7 mouse cellular contexts compared by ENCODE assay signal in the genomic region with DNA sequence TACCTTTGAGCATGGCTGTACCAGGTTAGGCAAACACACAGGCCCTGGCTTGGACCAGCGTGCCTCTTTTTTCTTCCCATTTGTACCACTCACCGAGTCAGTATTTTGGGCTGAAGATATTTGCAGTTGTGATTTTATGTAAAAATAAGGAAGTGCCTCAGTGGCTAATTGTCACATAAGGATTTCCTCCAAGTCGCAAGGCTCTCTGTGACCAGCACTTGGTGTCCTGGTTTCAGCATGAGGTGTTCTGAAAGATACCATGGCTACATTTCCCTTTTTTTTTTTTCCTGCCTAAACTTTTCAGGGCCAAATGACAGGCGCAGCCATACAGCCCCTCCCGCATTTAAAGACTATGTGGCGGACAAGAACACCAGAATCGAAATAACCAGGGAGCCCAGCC. TPM values are rescaled to one million over a fixed set of nuclear protein-coding genes. Genes with fewer than 3 reads are reported as not detected.
DNase-seq lines count a peak whose midpoint lies in the region; ATAC-seq and TF ChIP-seq lines count a peak whose summit lies in the region.

No protein-coding gene starts in this region.

- TF ChIP-seq RAD21 in MEL (IDR thresholded peaks at IDR 0.05; ENCODE audit: low read depth, low read length): no peak

- H3K4me2 ChIP-seq in embryonic facial prominence, embryonic 11.5 days (ENCODE audit: low read depth, low read length): peak overlapping the region; percentile 96
- H3K4me2 ChIP-seq in hindbrain, embryonic 16.5 days (ENCODE audit: low read length): peak overlapping the region; percentile 95

- DNase-seq in MEL (ENCODE audit: low read depth, low spot score): no peak
- DNase-seq in embryonic facial prominence, embryonic 11.5 days (ENCODE audit: low spot score): no peak
- no peak for DNase-seq in midbrain, embryonic 10.5 days (ENCODE audit: low spot score)
- no peak for DNase-seq in layer of hippocampus, postnatal 25 days (ENCODE audit: extremely low spot score in 1 of 2, low spot score in 1 of 2)
- DNase-seq in thymus, adult 18-20 months: no peak
- no peak for DNase-seq in heart, postnatal 25 days (ENCODE audit: low spot score)

- peaks cover 0 to 6% of the 10 kb centered on the region in 2 experiments; a peak in 3 of 4 replicates for H3K27me3 ChIP-seq in MEL (ENCODE audit: control insufficient read depth in 1 of 2, insufficient read depth in 2 of 2, low read length in 2 of 2)
- no peaks in the 10 kb centered on the region for H3K27me3 ChIP-seq in embryonic facial prominence, embryonic 11.5 days (ENCODE audit: control insufficient read depth, insufficient read depth, low read length)
- no peaks in the 10 kb centered on the region for H3K27me3 ChIP-seq in hindbrain, embryonic 16.5 days (replicated peaks; ENCODE audit: control insufficient read depth, insufficient read depth, low read length)
- H3K27me3 ChIP-seq in midbrain, embryonic 10.5 days (ENCODE audit: low read depth, poor library complexity, severe bottlenecking): peaks cover 17% of the 10 kb centered on the region

- TF ChIP-seq CTCF in MEL (IDR thresholded peaks at IDR 0.05 in 2 of 3, conservative IDR thresholded peaks at IDR 0.05 in 1 of 3; ENCODE audit: control insufficient read depth in 1 of 3, insufficient read depth in 1 of 3, low read depth in 2 of 3, low read length in 3 of 3, poor library complexity in 1 of 3, severe bottlenecking in 1 of 3): no peak

- intact Hi-C loops in heart, postnatal 25 days (cut with DNase I): loop anchor here (5.0 kb wide), 1 partner anchor 217 kb away; no protein-coding TSS in a partner anchor

- H3K9ac ChIP-seq in MEL (ENCODE audit: control insufficient read depth, low read depth, low read length, poor library complexity, severe bottlenecking): no peak overlapping the region
- H3K9ac ChIP-seq in embryonic facial prominence, embryonic 11.5 days (replicated peaks; ENCODE audit: low read length): 0 out of 2 replicates have a peak overlapping the region, but pooled peaks have one; percentile 83
- peak overlapping the region; percentile 27; the same call in 1 of the 2 replicates for H3K9ac ChIP-seq in hindbrain, embryonic 16.5 days (ENCODE audit: low read depth, low read length)

- H3K36me3 ChIP-seq in MEL (ENCODE audit: control insufficient read depth in 1 of 2, insufficient read depth in 2 of 2, low read length in 2 of 2): no peaks in the 10 kb centered on the region
- H3K36me3 ChIP-seq in embryonic facial prominence, embryonic 11.5 days (replicated peaks; ENCODE audit: control insufficient read depth, insufficient read depth, low read depth, low read length): no peaks in the 10 kb centered on the region
- H3K36me3 ChIP-seq in hindbrain, embryonic 16.5 days (ENCODE audit: control insufficient read depth, insufficient read depth, low read length): no peaks in the 10 kb centered on the region
- H3K36me3 ChIP-seq in midbrain, embryonic 10.5 days: no peaks in the 10 kb centered on the region

- no peak for TF ChIP-seq POLR2A in MEL (IDR thresholded peaks at IDR 0.05; ENCODE audit: control insufficient read depth in 1 of 2, insufficient read depth in 1 of 2, low read depth in 1 of 2, low read length in 2 of 2, poor library complexity in 1 of 2)

- 61% methylated on average over 7 of the region's 7 CpGs for WGBS in embryonic facial prominence, embryonic 11.5 days
- WGBS in hindbrain, embryonic 16.5 days: 63% methylated on average over 7 of the region's 7 CpGs
- WGBS in midbrain, embryonic 10.5 days: 66% methylated on average over 7 of the region's 7 CpGs

- no peak overlapping the region for H3K27ac ChIP-seq in MEL (ENCODE audit: control insufficient read depth, low read depth, low read length)
- H3K27ac ChIP-seq in embryonic facial prominence, embryonic 11.5 days (replicated peaks; ENCODE audit: low read depth, low read length): no peak overlapping the region
- peak overlapping the region; percentile 85; the same call in 1 of the 2 replicates for H3K27ac ChIP-seq in hindbrain, embryonic 16.5 days (ENCODE audit: low read depth, low read length)
- no peak overlapping the region for H3K27ac ChIP-seq in midbrain, embryonic 10.5 days (replicated peaks)

- no peak for TF ChIP-seq EP300 in MEL (IDR thresholded peaks at IDR 0.05; ENCODE audit: low read depth in 1 of 2, low read length in 2 of 2)

- H3K9me3 ChIP-seq in MEL (replicated peaks; ENCODE audit: insufficient read depth, low read length): no peaks in the 10 kb centered on the region
- H3K9me3 ChIP-seq in embryonic facial prominence, embryonic 11.5 days (replicated peaks; ENCODE audit: control insufficient read depth, low read length): no peaks in the 10 kb centered on the region
- no peaks in the 10 kb centered on the region for H3K9me3 ChIP-seq in hindbrain, embryonic 16.5 days (ENCODE audit: control insufficient read depth, low read length)
- no peaks in the 10 kb centered on the region for H3K9me3 ChIP-seq in midbrain, embryonic 10.5 days (replicated peaks)

- no peaks in the 10 kb centered on the region for H3K79me2 ChIP-seq in MEL (ENCODE audit: control insufficient read depth, insufficient read depth, low read length, poor library complexity)

- H3K4me1 ChIP-seq in MEL (ENCODE audit: control insufficient read depth in 1 of 2, insufficient read depth in 2 of 2, low read length in 2 of 2): no peaks in the 10 kb centered on the region
- H3K4me1 ChIP-seq in embryonic facial prominence, embryonic 11.5 days (ENCODE audit: control insufficient read depth, insufficient read depth, low read length): no peaks in the 10 kb centered on the region
- peaks cover 9% of the 10 kb centered on the region for H3K4me1 ChIP-seq in hindbrain, embryonic 16.5 days (ENCODE audit: control insufficient read depth, insufficient read depth, low read depth, low read length)
- H3K4me1 ChIP-seq in midbrain, embryonic 10.5 days: peaks cover 14% of the 10 kb centered on the region

- H3K4me3 ChIP-seq in MEL (ENCODE audit: control insufficient read depth in 1 of 2, insufficient read depth in 1 of 2, low read depth in 2 of 2, low read length in 2 of 2): no peak overlapping the region
- no peak overlapping the region for H3K4me3 ChIP-seq in embryonic facial prominence, embryonic 11.5 days (ENCODE audit: low read depth, low read length)
- H3K4me3 ChIP-seq in hindbrain, embryonic 16.5 days (ENCODE audit: low read length): peak overlapping the region; percentile 58
- H3K4me3 ChIP-seq in midbrain, embryonic 10.5 days: 0 out of 2 replicates have a peak overlapping the region, but pooled peaks have one; percentile 70

- ATAC-seq in embryonic facial prominence, embryonic 11.5 days (replicated peaks; ENCODE audit: insufficient number of reproducible peaks, low FRiP score, low TSS enrichment, low read depth): no peak
- no peak for ATAC-seq in hindbrain, embryonic 16.5 days

TF ChIP-seq in MEL, 35 proteins besides CTCF, POLR2A, EP300 and RAD21:
- TF ChIP-seq RCOR1 (IDR thresholded peaks at IDR 0.05; ENCODE audit: low read depth, low read length): no peak
- no peak for TF ChIP-seq GATA1 (IDR thresholded peaks at IDR 0.05; ENCODE audit: low read depth, low read length)
- 0 out of 2 replicates have a peak, but pooled peaks have one; percentile 27 for TF ChIP-seq ZNF384 (IDR thresholded peaks at IDR 0.05; ENCODE audit: low read depth, low read length)
- no peak for TF ChIP-seq USF2 (IDR thresholded peaks at IDR 0.05; ENCODE audit: borderline replicate concordance in 1 of 2, insufficient read depth in 1 of 2, low read depth in 1 of 2, low read length in 2 of 2)
TF ChIP-seq in MEL: peak in this region for 1.

RNA-seq across cellular contexts. Expression of gene Rpgrip1, which starts 9.7 kb away (rescaled TPM):
- 3.7 and 4.8 TPM in 2 replicates for total RNA-seq in MEL (2012; rRNA removed)
- 10 to 100 TPM in 1 of 2 experiments, not detected in 1; 36.0 TPM for polyA plus RNA-seq in MEL (2012; ENCODE audit: insufficient read depth in 1 of 2, insufficient read length in 2 of 2, low read depth in 1 of 2, low replicate concordance in 2 of 2, missing spikeins in 1 of 2)
- polyA plus RNA-seq in embryonic facial prominence, embryonic 11.5 days (2014; fragmentation: Nextera tagmentation; extraction: Ambion mirVana): 86.1 and 97.9 TPM in 2 replicates
- 36.2 and 45.4 TPM in 2 replicates for polyA plus RNA-seq in hindbrain, embryonic 16.5 days (2015; fragmentation: Nextera tagmentation; extraction: Ambion mirVana)
- polyA plus RNA-seq in midbrain, embryonic 10.5 days (2016; fragmentation: Nextera tagmentation; extraction: Ambion mirVana): 106 TPM in 2 replicates
- 1 to 10 TPM in 1 of 2 experiments, under 1 TPM in 1; 0.84 to 1.9 TPM for total RNA-seq in layer of hippocampus, postnatal 25 days (2021)
- total RNA-seq in heart, postnatal 25 days (2021): not detected

RNA-seq across cellular contexts. Expression of gene Hnrnpc, which starts 16.3 kb away (rescaled TPM):
- 272 and 346 TPM in 2 replicates for total RNA-seq in MEL (2012; rRNA removed)
- polyA plus RNA-seq in MEL (2012; ENCODE audit: insufficient read depth in 1 of 2, insufficient read length in 2 of 2, low read depth in 1 of 2, low replicate concordance in 2 of 2, missing spikeins in 1 of 2): 1,000 to 10,000 TPM in 1 of 2 experiments, 100 to 1,000 TPM in 1; 626 to 3,096 TPM
- polyA plus RNA-seq in embryonic facial prominence, embryonic 11.5 days (2014; fragmentation: Nextera tagmentation; extraction: Ambion mirVana): 1,003 and 1,066 TPM in 2 replicates
- polyA plus RNA-seq in hindbrain, embryonic 16.5 days (2015; fragmentation: Nextera tagmentation; extraction: Ambion mirVana): 414 and 445 TPM in 2 replicates
- polyA plus RNA-seq in midbrain, embryonic 10.5 days (2016; fragmentation: Nextera tagmentation; extraction: Ambion mirVana): 876 and 930 TPM in 2 replicates
- total RNA-seq in layer of hippocampus, postnatal 25 days (2021): 100 to 1,000 TPM; 253 to 273 TPM
- total RNA-seq in heart, postnatal 25 days (2021): 100 to 1,000 TPM; 132 to 147 TPM

Comparison
In these comparisons a context has a peak if more than half of its experiments do, and no peak if none do; other contexts are left out.
1. H3K4me3 ChIP-seq: peak in hindbrain, embryonic 16.5 days (single experiment) and midbrain, embryonic 10.5 days (single experiment); none in MEL (0 of 2) and embryonic facial prominence, embryonic 11.5 days (single experiment).